Mouse (Mus musculus) kidney, adult 2 months (tissue): ENCODE measurements around the gene Map2k2. TPM values are rescaled to one million over a fixed set of nuclear protein-coding genes. Genes with fewer than 3 reads are reported as not detected.
A peak's percentile ranks its signal among the peaks of the same experiment; 100 is the strongest.
"Not testable (repeated sequence)": the region's sequence is repeated elsewhere in the genome, so short reads cannot be mapped to it uniquely, and the experiment has no call there.

Source experiments
- DNase-seq: peaks from one replicate; pipeline ENCODE4 v3.0.0; 2021
- H3K27ac ChIP-seq: fragments of 200-500 bp; 2 replicates; pipeline ENCODE4 v1.5.1; 2012; ENCODE audit warnings: low read depth, low read length, control low read depth, inconsistent platforms; ENCODE audit not compliant: insufficient read depth
- H3K27me3 ChIP-seq: fragments of 200-500 bp; replicated peaks from 2 replicates; pipeline ENCODE4 v1.6.1; 2012; ENCODE audit warnings: mild to moderate bottlenecking, moderate library complexity, low read length, inconsistent platforms; ENCODE audit not compliant: control insufficient read depth, insufficient read depth
- H3K36me3 ChIP-seq: fragments of 200-500 bp; 2 replicates; pipeline ENCODE4 v1.6.1; 2012; ENCODE audit warnings: mild to moderate bottlenecking, moderate library complexity, low read length, inconsistent platforms; ENCODE audit not compliant: control insufficient read depth, insufficient read depth
- H3K4me1 ChIP-seq: fragments of 200-500 bp; 2 replicates; pipeline ENCODE4 v1.6.1; 2011; ENCODE audit warnings: low read length; ENCODE audit not compliant: control insufficient read depth, insufficient read depth
- H3K4me3 ChIP-seq: fragments of 200-500 bp; 2 replicates; pipeline ENCODE4 v1.5.1; 2011; ENCODE audit warnings: mild to moderate bottlenecking, low read depth, low read length, control low read depth; ENCODE audit not compliant: insufficient read depth
- CTCF ChIP-seq: fragments of 200-500 bp; conservative IDR thresholded peaks from 2 replicates; pipeline ENCODE4 v1.5.1; 2011; ENCODE audit warnings: low read depth, mild to moderate bottlenecking, control low read depth, low read length, moderate library complexity, mixed read lengths; ENCODE audit not compliant: insufficient read depth, insufficient read length
- POLR2A ChIP-seq: fragments of 200-500 bp; IDR thresholded peaks from one replicate; pipeline ENCODE4 v1.6.1; 2011; ENCODE audit warnings: low read depth, low read length, control low read depth
- WGBS: fragments of 180-500 bp; shearing (Covaris S2); methylation state at CpG from one replicate; pipeline ENCODE4 v1.1.7; 2018; 5-methylcytosine and 5-hydroxymethylcytosine counted together
- polyA plus RNA-seq: library from polyadenylated mRNA; depleted of rRNA; stranded (reverse); fragments of >200 nt; gene quantifications from 2 replicates; pipeline ENCODE4 v1.2.3, GENCODE M21; 2012

Gene Map2k2
- polyA plus RNA-seq, 1 experiment, result 180 TPM

- H3K4me1 ChIP-seq, result peaks cover 9% of the 10 kb centered on the region; the same call in 1 of the 2 replicates
- TF ChIP-seq CTCF, result no peak
- TF ChIP-seq POLR2A, result no peak
- H3K27ac ChIP-seq, result no peak overlapping the region
- no peaks in the 10 kb centered on the region for H3K27me3 ChIP-seq
- 45% methylated on average over 2 of the region's 2 CpGs for WGBS
- DNase-seq, result no peak
- H3K36me3 ChIP-seq, result no peaks in the 10 kb centered on the region
- no peak overlapping the region for H3K4me3 ChIP-seq
These were observed 56.6 kb downstream of the Map2k2 start for GRCm38 (mm10) chr10:81162318-81162652.

- 33% methylated on average over 8 of the region's 8 CpGs for WGBS
- peaks cover 15% of the 10 kb centered on the region; the same call in 1 of the 2 replicates for H3K4me1 ChIP-seq
- no peaks in the 10 kb centered on the region for H3K27me3 ChIP-seq
- peak; percentile 44 for DNase-seq
- H3K36me3 ChIP-seq, result no peaks in the 10 kb centered on the region
- H3K27ac ChIP-seq, result no peak overlapping the region
- H3K4me3 ChIP-seq, result no peak overlapping the region
- no peak for TF ChIP-seq POLR2A
- no peak for TF ChIP-seq CTCF
These were observed 59.4 kb downstream of the Map2k2 start for GRCm38 (mm10) chr10:81165118-81165517.

GRCm38 (mm10) chr10:81167200-81168086 is 61.7 kb downstream of the Map2k2 start, which contains the start of gene Pias4:
TSS of gene Pias4 (minus strand) at chr10:81167923.
- no peaks in the 10 kb centered on the region for H3K27me3 ChIP-seq
- peak within 1 kb of the TSS; percentile 29 for H3K27ac ChIP-seq
- H3K36me3 ChIP-seq, result no peaks in the 10 kb centered on the region
- TF ChIP-seq POLR2A (peak; percentile 84), CTCF (no peak)
- peaks cover 15% of the 10 kb centered on the region; the same call in 1 of the 2 replicates for H3K4me1 ChIP-seq
- WGBS, result under 1% methylated on average over 63 of the region's 64 CpGs
- peak; percentile 100 for DNase-seq
- peak within 1 kb of the TSS; percentile 86 for H3K4me3 ChIP-seq

- H3K4me1 ChIP-seq, result peaks cover 15% of the 10 kb centered on the region; the same call in 1 of the 2 replicates
- H3K36me3 ChIP-seq, result no peaks in the 10 kb centered on the region
- peak overlapping the region; percentile 36 for H3K4me3 ChIP-seq
- TF ChIP-seq CTCF (no peak), POLR2A (no peak)
- 4% methylated on average over 5 of the region's 5 CpGs for WGBS
- H3K27ac ChIP-seq, result peak overlapping the region; percentile 29
- H3K27me3 ChIP-seq, result no peaks in the 10 kb centered on the region
- no peak for DNase-seq
These were observed 62.3 kb downstream of the Map2k2 start for GRCm38 (mm10) chr10:81168087-81168431.

GRCm38 (mm10) chr10:81168521-81169244 is 63.0 kb downstream of the Map2k2 start:
- Histone ChIP-seq H3K27me3 (no peaks in the 10 kb centered on the region), H3K27ac (peak overlapping the region; percentile 96), H3K4me3 (peak overlapping the region; percentile 82), H3K4me1 (peaks cover 20% of the 10 kb centered on the region; the same call in 1 of the 2 replicates), H3K36me3 (no peaks in the 10 kb centered on the region)
- whole genome bisulfite sequencing, result 1% methylated on average over 29 of the region's 29 CpGs
- peak; percentile 94 for DNase-seq
- TF ChIP-seq POLR2A, result no peak
- no peak for TF ChIP-seq CTCF

GRCm38 (mm10) chr10:81169411-81169900 is 63.7 kb downstream of the Map2k2 start:
- H3K27ac ChIP-seq, result 0 out of 2 replicates have a peak overlapping the region, but pooled peaks have one; percentile 31
- WGBS, result 17% methylated on average over 8 of the region's 14 CpGs
- peaks cover 20% of the 10 kb centered on the region; the same call in 1 of the 2 replicates for H3K4me1 ChIP-seq
- H3K27me3 ChIP-seq, DNase-seq, H3K36me3 ChIP-seq, H3K4me3 ChIP-seq: not testable (repeated sequence)

GRCm38 (mm10) chr10:81173132-81173531 is 67.4 kb downstream of the Map2k2 start:
- Histone ChIP-seq H3K27me3 (no peaks in the 10 kb centered on the region), H3K4me3 (peak overlapping the region; percentile 22; the same call in 1 of the 2 replicates), H3K36me3 (no peaks in the 10 kb centered on the region), H3K4me1 (peaks cover 21% of the 10 kb centered on the region; the same call in 1 of the 2 replicates), H3K27ac (peak overlapping the region; percentile 86)
- TF ChIP-seq CTCF (peak; percentile 81), POLR2A (no peak)
- DNase-seq, result peak; percentile 86
- 5% methylated on average over 21 of the region's 21 CpGs for WGBS
